Mouse (Mus musculus): Measurements from ENCODE around the gene Chst15. TPM values are rescaled to one million over a fixed set of nuclear protein-coding genes. Genes with fewer than 3 reads are reported as not detected.

The Chst15 gene
- total RNA-seq, 2 experiments from 2014 or later: 43.0 to 44.6 TPM

- intact Hi-C loops (cut with DNase I): no loop called here
- DNase-seq (ENCODE audit: extremely low spot score in 1 of 2, low spot score in 2 of 2): no peak
- Histone ChIP-seq H3K4me3 (no peak overlapping the region), H3K27ac (no peak overlapping the region)
- TF ChIP-seq CTCF (IDR thresholded peaks at IDR 0.05): no peak
Observed at GRCm38 (mm10) chr7:132296661-132297443, 20.2 kb downstream of the Chst15 start.

- DNase-seq (ENCODE audit: extremely low spot score in 1 of 2, low spot score in 2 of 2): no peak
- intact Hi-C loops (cut with DNase I): no loop called here
- no peak for TF ChIP-seq CTCF (IDR thresholded peaks at IDR 0.05)
Observed at GRCm38 (mm10) chr7:132296132-132296531, 20.9 kb downstream of the Chst15 start.

GRCm38 (mm10) chr7:132287340-132287664, 29.7 kb downstream of the Chst15 start:
- DNase-seq (ENCODE audit: extremely low spot score in 1 of 2, low spot score in 2 of 2): no peak
- no peak for TF ChIP-seq CTCF (IDR thresholded peaks at IDR 0.05)
- intact Hi-C loops (cut with DNase I): no loop called here
- H3K4me3 ChIP-seq: no peak overlapping the region
- peak overlapping the region; percentile 40; the same call in 1 of the 2 replicates for H3K27ac ChIP-seq

More at GRCm38 (mm10) chr7:132296132-132296531, 20.9 kb downstream of the Chst15 start:
- Histone ChIP-seq H3K4me3 (no peak overlapping the region), H3K27ac (no peak overlapping the region)

GRCm38 (mm10) chr7:132286630-132287339, 30.2 kb downstream of the Chst15 start:
- Histone ChIP-seq H3K4me3 (no peak overlapping the region), H3K27ac (0 out of 2 replicates have a peak overlapping the region, but pooled peaks have one; percentile 40)
- intact Hi-C loops (cut with DNase I): no loop called here
- no peak for TF ChIP-seq CTCF (IDR thresholded peaks at IDR 0.05)
- DNase-seq (ENCODE audit: extremely low spot score in 1 of 2, low spot score in 2 of 2): no peak

GRCm38 (mm10) chr7:132284795-132285194, 32.2 kb downstream of the Chst15 start:
- no peak for TF ChIP-seq CTCF (IDR thresholded peaks at IDR 0.05)
- intact Hi-C loops (cut with DNase I): no loop called here
- Histone ChIP-seq H3K27ac (no peak overlapping the region), H3K4me3 (no peak overlapping the region)
- no peak for DNase-seq (ENCODE audit: extremely low spot score in 1 of 2, low spot score in 2 of 2)

- Histone ChIP-seq H3K4me3 (no peak overlapping the region), H3K27ac (peak overlapping the region; percentile 50; the same call in 1 of the 2 replicates)
- no peak for DNase-seq (ENCODE audit: extremely low spot score in 1 of 2, low spot score in 2 of 2)
- TF ChIP-seq CTCF (IDR thresholded peaks at IDR 0.05): no peak
- intact Hi-C loops (cut with DNase I): no loop called here
Observed at GRCm38 (mm10) chr7:132284048-132284737, 32.8 kb downstream of the Chst15 start.

GRCm38 (mm10) chr7:132282576-132282975, 34.5 kb downstream of the Chst15 start:
- Histone ChIP-seq H3K4me3 (no peak overlapping the region), H3K27ac (no peak overlapping the region)
- TF ChIP-seq CTCF (IDR thresholded peaks at IDR 0.05): no peak
- intact Hi-C loops (cut with DNase I): no loop called here
- DNase-seq (ENCODE audit: extremely low spot score in 1 of 2, low spot score in 2 of 2): no peak

GRCm38 (mm10) chr7:132282161-132282560, 34.9 kb downstream of the Chst15 start:
- intact Hi-C loops (cut with DNase I): no loop called here

GRCm38 (mm10) chr7:132281753-132282152, 35.3 kb downstream of the Chst15 start:
- no peak for TF ChIP-seq CTCF (IDR thresholded peaks at IDR 0.05)
- peak in 1 of 2 experiments; percentile 31 for DNase-seq (ENCODE audit: extremely low spot score in 1 of 2, low spot score in 2 of 2)
- H3K4me3 ChIP-seq: no peak overlapping the region
- H3K27ac ChIP-seq: no peak overlapping the region
- intact Hi-C loops (cut with DNase I): loop anchor here (2.0 kb wide), 1 partner anchor 27 kb away; no protein-coding TSS in a partner anchor

More at GRCm38 (mm10) chr7:132282161-132282560, 34.9 kb downstream of the Chst15 start:
- DNase-seq (ENCODE audit: extremely low spot score in 1 of 2, low spot score in 2 of 2): no peak
- Histone ChIP-seq H3K4me3 (no peak overlapping the region), H3K27ac (no peak overlapping the region)
- no peak for TF ChIP-seq CTCF (IDR thresholded peaks at IDR 0.05)

GRCm38 (mm10) chr7:132278658-132279057, 38.4 kb downstream of the Chst15 start:
- intact Hi-C loops (cut with DNase I): no loop called here
- no peak for TF ChIP-seq CTCF (IDR thresholded peaks at IDR 0.05)
- Histone ChIP-seq H3K27ac (no peak overlapping the region), H3K4me3 (no peak overlapping the region)
- DNase-seq (ENCODE audit: extremely low spot score in 1 of 2, low spot score in 2 of 2): no peak

GRCm38 (mm10) chr7:132276287-132276686, 40.7 kb downstream of the Chst15 start:
- Histone ChIP-seq H3K4me3 (no peak overlapping the region), H3K27ac (no peak overlapping the region)
- no peak for DNase-seq (ENCODE audit: extremely low spot score in 1 of 2, low spot score in 2 of 2)
- no peak for TF ChIP-seq CTCF (IDR thresholded peaks at IDR 0.05)
- intact Hi-C loops (cut with DNase I): no loop called here
